Mouse (Mus musculus): Measurements from ENCODE around the gene Sco1. TPM values are rescaled to one million over a fixed set of nuclear protein-coding genes. Genes with fewer than 3 reads are reported as not detected.

Sco1 gene
- total RNA-seq, 1 experiment from 2014 or later, result 25.6 TPM

- peak; percentile 65 to 84; a peak in 3 of 4 replicates for ATAC-seq (replicated peaks in 1 of 2; ENCODE audit: insufficient read depth in 1 of 2, low FRiP score in 2 of 2, low TSS enrichment in 1 of 2, low read depth in 1 of 2, poor library complexity in 2 of 2, severe bottlenecking in 2 of 2)
Observed at GRCm38 (mm10) chr11:67101713-67102112, 49.2 kb downstream of the Sco1 start.

DNA sequence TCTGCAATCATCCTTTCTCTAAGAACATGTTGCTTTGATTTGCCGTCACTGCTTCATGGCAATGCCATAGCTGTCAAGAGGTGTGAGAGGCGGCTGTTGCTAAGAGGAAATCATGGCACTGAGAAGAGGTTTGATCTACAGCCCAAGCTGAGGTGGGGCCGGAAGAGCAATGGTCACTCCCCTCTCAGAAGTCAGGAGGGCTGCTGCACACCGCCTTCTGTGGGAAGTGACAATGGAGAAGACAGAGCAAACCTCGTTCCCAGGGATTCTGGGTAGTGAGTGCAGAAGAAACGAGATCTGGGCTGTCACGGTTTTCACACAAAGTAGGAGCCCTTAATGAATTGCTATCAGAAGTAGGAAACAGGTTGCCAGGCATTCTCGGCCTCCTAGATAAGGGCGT is 50.8 kb downstream of the Sco1 start:
- no peak for ATAC-seq (replicated peaks in 1 of 2; ENCODE audit: insufficient read depth in 1 of 2, low FRiP score in 2 of 2, low TSS enrichment in 1 of 2, low read depth in 1 of 2, poor library complexity in 2 of 2, severe bottlenecking in 2 of 2)

DNA sequence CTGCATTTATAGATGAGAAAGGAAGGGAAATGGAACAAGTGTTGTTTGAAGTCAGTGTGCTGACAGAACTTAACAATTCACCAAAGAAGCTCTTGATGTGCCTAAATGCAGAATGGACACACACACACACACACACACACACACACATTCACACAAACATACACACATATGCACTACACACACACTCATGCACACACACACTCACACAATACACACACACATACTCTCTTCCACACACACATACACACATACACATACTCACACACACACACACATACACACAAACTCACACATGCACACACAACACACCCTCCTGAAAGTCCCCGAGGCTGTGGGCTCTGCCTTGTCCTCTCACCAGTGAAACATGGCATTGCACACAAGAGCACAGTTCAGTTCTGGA is 51.8 kb downstream of the Sco1 start:
- ATAC-seq (replicated peaks in 1 of 2; ENCODE audit: insufficient read depth in 1 of 2, low FRiP score in 2 of 2, low TSS enrichment in 1 of 2, low read depth in 1 of 2, poor library complexity in 2 of 2, severe bottlenecking in 2 of 2), result no peak

DNA sequence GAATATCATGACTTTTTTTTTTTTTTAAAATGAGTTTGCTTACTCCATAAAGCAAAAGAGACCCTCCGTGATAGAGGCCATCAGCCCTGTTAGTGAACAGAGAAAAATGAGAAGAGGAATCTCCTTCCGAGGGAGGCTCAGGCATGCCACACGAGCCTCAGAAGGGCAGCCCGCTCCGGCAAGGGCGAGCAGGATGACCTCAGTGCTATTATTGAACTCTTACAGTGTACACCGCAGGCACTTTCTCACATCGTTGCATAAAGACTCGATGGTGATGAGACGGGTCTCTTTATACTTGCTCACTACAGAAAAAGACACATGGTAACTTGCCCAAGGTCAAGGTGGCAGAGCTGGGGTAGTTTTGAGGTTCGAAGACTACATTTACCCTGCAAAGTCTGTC is 52.2 kb downstream of the Sco1 start:
- ATAC-seq (replicated peaks in 1 of 2; ENCODE audit: insufficient read depth in 1 of 2, low FRiP score in 2 of 2, low TSS enrichment in 1 of 2, low read depth in 1 of 2, poor library complexity in 2 of 2, severe bottlenecking in 2 of 2), result no peak

DNA sequence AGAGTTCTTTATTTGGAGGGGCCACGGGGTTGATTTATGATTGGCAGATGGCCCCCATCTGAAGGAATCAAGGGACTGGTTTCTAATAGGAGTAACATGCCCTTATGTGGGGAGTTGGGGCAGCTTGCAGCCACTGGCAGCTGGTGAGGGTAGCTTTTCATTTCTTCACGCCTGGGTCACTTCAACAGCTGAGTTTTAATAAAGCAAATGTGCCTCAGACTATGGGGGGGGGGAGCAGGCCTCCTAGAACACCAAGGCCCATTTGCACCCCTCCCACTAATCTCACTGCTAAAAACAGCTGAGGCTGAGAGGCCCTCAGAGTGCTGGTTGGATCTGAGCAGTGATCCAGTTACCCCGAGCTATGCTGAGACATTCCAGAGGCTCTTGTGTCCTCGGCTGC is 53.2 kb downstream of the Sco1 start:
- ATAC-seq (replicated peaks in 1 of 2; ENCODE audit: insufficient read depth in 1 of 2, low FRiP score in 2 of 2, low TSS enrichment in 1 of 2, low read depth in 1 of 2, poor library complexity in 2 of 2, severe bottlenecking in 2 of 2), result no peak

DNA sequence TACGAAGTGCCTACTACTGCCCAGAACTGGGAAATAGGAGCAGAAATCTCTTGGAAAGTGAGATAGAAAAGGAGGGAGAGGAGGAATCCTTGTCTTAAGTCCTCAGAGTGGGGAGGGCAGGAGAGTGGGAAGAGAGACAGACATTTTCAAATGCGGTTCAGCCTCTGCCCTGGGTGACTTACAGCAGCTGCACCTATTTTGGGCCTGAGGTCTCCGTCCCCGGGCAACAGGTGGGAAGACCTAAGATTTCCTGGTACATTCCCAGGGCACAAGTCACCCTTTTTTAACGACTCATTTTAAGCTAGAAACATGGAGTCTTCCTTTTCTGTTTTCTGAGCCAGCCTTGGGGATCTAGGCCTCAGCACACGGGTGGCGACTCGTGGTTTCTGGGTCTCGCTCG is 54.5 kb downstream of the Sco1 start:
- ATAC-seq (replicated peaks in 1 of 2; ENCODE audit: insufficient read depth in 1 of 2, low FRiP score in 2 of 2, low TSS enrichment in 1 of 2, low read depth in 1 of 2, poor library complexity in 2 of 2, severe bottlenecking in 2 of 2), result no peak

DNA sequence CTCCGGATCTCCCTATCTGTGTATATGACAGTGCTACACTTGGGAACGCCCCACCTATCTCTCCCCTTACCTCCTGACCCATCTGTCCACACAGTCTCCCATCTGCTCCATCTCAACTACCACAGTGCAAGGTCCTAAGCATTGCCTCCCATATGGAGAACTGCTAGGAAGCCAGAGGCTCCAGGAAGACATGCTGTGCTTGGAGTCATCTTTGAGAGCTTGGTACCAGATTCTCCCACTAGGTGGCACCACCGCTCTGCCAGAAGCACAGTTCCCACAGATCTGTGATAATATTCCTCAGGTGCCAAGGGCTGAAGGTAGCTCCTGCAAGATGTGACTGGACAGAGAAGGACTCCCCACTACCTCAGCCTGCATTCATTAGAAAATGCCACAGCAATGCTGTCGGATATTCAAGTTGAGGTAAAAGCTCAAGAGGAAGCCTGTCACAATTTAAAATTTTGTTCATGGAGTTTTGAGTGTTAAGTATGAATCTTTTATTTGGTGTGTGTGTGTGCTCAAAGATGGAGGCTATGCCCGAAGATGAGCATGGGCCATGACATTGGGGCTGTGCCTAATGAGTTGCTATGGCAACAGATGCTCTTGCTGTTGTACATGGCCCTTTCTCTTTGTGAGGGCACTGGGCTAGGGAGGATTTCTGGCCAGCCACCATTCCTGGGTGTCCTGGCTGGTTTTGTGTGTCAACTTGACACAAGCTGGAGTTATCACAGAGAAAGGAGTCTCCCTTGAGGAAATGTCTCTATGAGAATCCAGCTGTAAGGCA is 57.9 kb downstream of the Sco1 start:
- 0 out of 4 replicates have a peak, but pooled peaks of 1 of the 2 experiments have one; percentile 42 for ATAC-seq (replicated peaks in 1 of 2; ENCODE audit: insufficient read depth in 1 of 2, low FRiP score in 2 of 2, low TSS enrichment in 1 of 2, low read depth in 1 of 2, poor library complexity in 2 of 2, severe bottlenecking in 2 of 2)

- peak; percentile 39 to 49; a peak in 2 of 4 replicates for ATAC-seq (replicated peaks in 1 of 2; ENCODE audit: insufficient read depth in 1 of 2, low FRiP score in 2 of 2, low TSS enrichment in 1 of 2, low read depth in 1 of 2, poor library complexity in 2 of 2, severe bottlenecking in 2 of 2)
Observed at GRCm38 (mm10) chr11:67112019-67112850, 59.8 kb downstream of the Sco1 start.

GRCm38 (mm10) chr11:67112851-67113202 is 60.4 kb downstream of the Sco1 start:
- ATAC-seq (replicated peaks in 1 of 2; ENCODE audit: insufficient read depth in 1 of 2, low FRiP score in 2 of 2, low TSS enrichment in 1 of 2, low read depth in 1 of 2, poor library complexity in 2 of 2, severe bottlenecking in 2 of 2), result peak; percentile 49 to 72; a peak in 2 of 4 replicates

DNA sequence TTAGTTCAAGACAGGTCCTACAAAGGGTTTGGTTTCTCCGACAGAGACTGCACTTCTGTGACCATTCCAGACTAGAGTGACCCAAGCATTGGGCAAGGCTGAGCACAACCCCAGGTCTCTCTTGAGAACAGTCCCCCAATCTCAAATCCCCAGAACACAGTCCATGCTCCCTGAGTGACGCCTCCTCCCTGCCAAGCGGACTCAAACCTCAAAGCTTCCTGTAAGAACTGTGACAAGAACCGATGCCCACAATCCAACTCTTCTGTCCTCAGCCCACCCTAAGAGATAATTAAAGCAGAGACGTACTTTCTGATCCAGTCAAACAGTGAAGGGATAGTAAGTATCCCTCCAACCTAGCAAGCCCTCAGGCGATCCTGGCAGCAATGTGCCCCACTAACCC is 60.9 kb downstream of the Sco1 start:
- ATAC-seq (replicated peaks in 1 of 2; ENCODE audit: insufficient read depth in 1 of 2, low FRiP score in 2 of 2, low TSS enrichment in 1 of 2, low read depth in 1 of 2, poor library complexity in 2 of 2, severe bottlenecking in 2 of 2), result no peak

GRCm38 (mm10) chr11:67114261-67114660 is 61.8 kb downstream of the Sco1 start:
- no peak for ATAC-seq (replicated peaks in 1 of 2; ENCODE audit: insufficient read depth in 1 of 2, low FRiP score in 2 of 2, low TSS enrichment in 1 of 2, low read depth in 1 of 2, poor library complexity in 2 of 2, severe bottlenecking in 2 of 2)

DNA sequence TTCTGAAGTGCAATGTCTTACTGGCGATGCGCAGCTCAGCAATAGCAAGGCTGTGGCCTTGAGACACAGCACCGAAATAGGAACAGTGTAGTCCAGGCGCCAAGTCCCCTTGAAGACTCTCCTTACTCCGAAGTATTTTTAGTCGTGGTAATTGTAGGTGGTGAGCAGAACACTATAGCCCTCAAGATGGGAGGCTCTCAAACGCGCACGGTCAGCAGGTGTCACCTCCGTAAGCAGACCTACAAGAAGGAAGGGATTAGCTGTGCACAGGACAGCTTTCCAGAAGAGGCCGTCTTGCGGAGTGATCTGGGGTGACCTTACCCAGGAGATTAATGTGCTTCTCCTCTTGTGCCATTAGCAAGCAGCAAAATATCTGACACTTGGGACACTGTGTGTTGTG is 62.4 kb downstream of the Sco1 start:
- no peak for ATAC-seq (replicated peaks in 1 of 2; ENCODE audit: insufficient read depth in 1 of 2, low FRiP score in 2 of 2, low TSS enrichment in 1 of 2, low read depth in 1 of 2, poor library complexity in 2 of 2, severe bottlenecking in 2 of 2)

Other genes with a start within 250 kb of the Sco1 start
- not detected in 2 replicates for gene Pirt, start 140.7 kb upstream of the Sco1 start, total RNA-seq (2017)
- not detected in 2 replicates for gene Tmem238l, start 96.0 kb upstream of the Sco1 start, total RNA-seq (2017)
- 2.0 and 5.8 TPM in 2 replicates for gene Tmem220, start 27.5 kb upstream of the Sco1 start, total RNA-seq (2017)
- gene Adprm, start 76 bp upstream of the Sco1 start, total RNA-seq (2017), result 11.7 and 13.2 TPM in 2 replicates
- gene Myh3, start 25.6 kb downstream of the Sco1 start, total RNA-seq (2017), result not detected in 2 replicates
- not detected in 2 replicates for gene Myh2, start 118.4 kb downstream of the Sco1 start, total RNA-seq (2017)
- gene Myh1, start 147.4 kb downstream of the Sco1 start, total RNA-seq (2017), result not detected in 2 replicates
- not detected in 2 replicates for gene Myh4, start 185.4 kb downstream of the Sco1 start, total RNA-seq (2017)
- gene Myh8, start 224.5 kb downstream of the Sco1 start, total RNA-seq (2017), result not detected in 2 replicates